Mouse (Mus musculus) erythroid progenitor cell, adult 5-6 weeks (primary cell): ENCODE measurements around the gene 4930404N11Rik. TPM values are rescaled to one million over a fixed set of nuclear protein-coding genes. Genes with fewer than 3 reads are reported as not detected.

Experiments used
- ATAC-seq: replicated peaks from 2 replicates; pipeline ENCODE4 v1.8.0; 2016; ENCODE audit warnings: moderate number of reproducible peaks, mild to moderate bottlenecking, moderate TSS enrichment, inconsistent platforms; ENCODE audit not compliant: poor library complexity, low FRiP score, severe bottlenecking
- total RNA-seq, 2 experiments: library from RNA; stranded (forward) in 1 of 2; stranded (reverse) in 1 of 2; fragments of 150-400 nt in 1 of 2; fragments of 186-747, 209-891 nt in 1 of 2; gene quantifications; 2 replicates each; pipeline versions ENCODE4 v1.2.3 to v1.2.4; 2015 to 2017; ENCODE audit warnings: low replicate concordance in 2 of 2

Gene 4930404N11Rik
- total RNA-seq, 2 experiments from 2014 or later, result 14.8 to 15.1 TPM

DNA sequence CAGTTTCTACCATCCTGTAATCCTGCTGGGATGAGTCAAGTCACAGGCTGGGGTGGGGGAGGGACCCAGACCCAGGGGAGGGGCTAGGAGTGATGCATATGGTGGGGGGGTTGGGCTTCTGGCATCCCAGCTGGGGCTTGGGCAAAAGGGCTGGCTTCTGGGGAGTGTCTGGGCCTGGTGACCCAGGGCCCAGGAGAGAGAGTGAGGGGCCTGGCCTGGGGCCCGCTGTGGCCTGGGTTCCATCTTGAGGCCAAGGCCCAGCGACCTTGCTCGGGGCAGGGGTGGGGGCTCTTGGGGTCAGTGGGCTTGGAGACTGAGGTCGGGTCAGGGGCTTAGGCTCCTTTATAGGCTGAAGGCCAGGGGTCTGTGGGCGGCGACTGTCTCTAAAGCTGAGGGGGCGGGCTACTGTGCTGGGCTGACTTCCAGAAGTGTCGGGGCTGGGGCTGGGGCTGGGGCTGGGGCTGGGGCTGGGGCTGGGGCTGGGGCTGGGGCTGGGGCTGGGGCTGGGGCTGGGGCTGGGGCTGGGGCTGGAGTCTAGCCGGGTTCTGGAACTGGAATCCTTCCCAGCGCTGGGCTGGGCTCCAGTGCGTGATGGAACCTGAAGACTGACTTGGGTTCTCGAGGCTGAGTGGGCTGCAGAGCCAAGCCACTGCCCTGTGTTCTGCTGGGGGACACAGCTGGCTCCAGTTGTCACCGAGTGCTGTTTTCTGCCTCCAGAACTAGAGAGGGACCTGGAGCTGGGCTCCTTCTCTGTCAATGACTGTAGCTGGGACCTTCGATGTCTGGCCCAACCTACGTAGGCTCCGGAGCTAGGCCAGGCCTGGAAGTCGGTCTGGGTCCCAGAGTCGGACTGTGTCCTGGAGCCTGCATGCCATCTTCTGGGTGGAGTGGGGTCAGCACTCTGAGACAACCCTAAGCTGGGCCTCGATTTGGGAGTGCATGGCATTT lies 29.9 kb downstream of the 4930404N11Rik start:
- ATAC-seq, result no peak

DNA sequence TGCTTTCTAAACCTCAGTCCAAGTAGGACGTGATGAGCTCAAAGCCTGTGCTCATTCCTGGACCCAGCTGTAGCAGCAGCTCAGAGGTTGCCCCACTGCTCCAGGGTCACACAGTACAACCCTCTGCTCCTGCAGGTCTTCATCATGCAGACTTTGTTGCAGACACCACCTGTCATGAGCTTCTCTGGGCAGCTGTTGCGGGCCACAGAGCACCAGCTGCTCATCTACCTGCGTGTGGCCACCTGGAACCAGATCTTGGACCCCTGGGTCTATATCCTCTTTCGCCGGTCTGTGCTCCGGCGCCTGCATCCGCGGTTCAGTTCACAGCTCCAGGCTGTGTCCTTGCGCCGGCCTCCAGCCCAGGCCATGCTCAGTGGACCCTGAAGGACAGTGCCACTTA lies 31.3 kb downstream of the 4930404N11Rik start:
- no peak for ATAC-seq

DNA sequence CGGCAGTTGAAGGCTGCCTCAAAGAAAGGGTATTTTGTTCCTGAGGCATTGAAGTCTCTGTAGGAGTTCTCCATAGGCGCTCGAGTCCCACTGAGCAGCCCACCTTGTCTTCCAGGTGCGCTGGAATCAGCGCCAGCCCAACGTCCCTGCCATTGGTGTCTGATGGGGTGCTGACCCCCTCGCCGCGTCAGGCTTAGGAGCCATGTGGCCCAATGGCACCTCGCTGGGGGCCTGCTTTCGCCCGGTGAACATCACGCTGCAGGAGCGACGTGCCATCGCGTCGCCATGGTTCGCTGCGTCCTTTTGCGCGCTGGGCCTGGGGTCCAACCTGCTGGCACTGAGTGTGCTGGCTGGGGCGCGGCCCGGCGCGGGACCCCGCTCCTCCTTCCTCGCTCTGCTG lies 33.3 kb downstream of the 4930404N11Rik start:
- no peak for ATAC-seq

DNA sequence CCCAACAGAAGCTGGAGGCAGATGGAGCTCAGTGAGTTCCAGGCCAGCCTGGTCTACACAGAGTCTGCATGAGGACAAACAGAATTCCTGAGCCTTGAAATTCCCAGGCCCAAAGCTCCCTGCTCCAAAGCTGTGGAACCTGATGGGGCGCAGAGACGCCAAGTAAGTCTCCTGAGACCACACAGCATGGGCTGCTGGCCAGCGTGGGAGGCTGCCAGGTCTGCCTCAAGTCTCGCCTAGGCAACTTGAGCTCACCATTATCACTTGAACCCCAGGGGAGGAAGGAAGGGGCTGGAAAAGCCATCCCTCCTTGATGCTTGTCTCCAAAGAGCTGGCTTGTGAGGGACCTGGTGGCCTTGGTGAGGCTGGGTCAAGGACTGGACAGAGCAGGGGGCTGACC lies 35.6 kb downstream of the 4930404N11Rik start:
- no peak for ATAC-seq

DNA sequence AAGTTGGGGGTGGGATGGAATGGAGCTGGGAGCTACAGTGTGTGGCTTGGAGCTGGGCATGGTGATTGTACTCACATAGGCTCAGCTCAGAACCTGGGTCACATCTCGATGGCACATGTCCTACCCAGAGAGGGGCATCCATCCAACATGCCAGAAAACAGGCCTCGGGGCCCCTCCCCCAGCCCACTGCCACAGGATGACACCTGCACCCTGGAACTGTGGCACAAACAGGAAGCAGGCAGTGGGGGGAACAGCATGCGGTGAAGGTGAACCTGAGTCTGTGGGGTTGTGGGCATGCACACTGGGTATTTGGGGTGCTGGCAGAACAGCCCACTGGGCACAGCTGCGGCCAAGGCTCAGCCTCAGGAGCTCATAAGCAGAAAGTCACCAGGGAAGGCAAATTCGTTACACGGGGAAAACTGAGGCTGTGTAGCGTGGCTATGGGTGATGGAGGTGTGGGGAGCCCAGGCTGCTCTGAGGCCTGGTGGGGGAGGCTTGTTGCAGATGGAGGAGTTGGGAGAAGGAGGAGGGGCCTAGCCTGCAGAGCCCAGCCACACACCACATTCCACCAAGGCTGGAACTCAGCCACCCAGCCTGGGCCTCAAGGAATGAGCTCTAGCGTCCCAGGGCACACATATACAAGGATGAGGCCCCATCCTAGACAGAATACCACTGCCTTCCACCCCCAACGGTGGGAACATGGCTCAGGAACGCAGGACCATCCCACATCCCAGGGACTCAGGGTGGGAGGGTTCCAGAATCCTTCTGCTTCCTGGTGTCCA lies 36.2 kb downstream of the 4930404N11Rik start:
- no peak for ATAC-seq

DNA sequence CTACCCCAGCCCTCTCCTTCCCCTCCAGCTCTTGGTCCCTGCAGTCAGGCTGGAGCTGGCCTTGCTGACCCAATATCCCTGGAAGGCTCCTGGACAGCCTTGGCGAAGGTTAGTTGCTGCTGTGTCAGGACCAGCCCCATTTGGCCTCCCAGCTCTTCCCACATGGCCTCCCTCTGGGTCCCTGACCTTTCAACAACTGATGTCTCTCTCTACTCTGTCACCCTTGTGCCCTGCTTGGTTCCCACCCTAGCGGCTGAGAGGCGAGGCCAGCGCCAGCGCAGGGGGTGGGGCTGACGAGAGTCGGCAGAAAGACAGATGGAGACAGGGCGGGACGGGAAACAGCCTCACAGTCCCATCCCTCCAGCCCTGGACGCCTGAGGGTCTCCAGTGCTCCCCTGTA lies 37.2 kb downstream of the 4930404N11Rik start, which contains the start of gene Tbxa2r:
Tbxa2r (plus strand) TSS at position 346 of the 400 bp plus-strand sequence.
- 0 out of 2 replicates have a peak, but pooled peaks have one; percentile 17 for ATAC-seq

DNA sequence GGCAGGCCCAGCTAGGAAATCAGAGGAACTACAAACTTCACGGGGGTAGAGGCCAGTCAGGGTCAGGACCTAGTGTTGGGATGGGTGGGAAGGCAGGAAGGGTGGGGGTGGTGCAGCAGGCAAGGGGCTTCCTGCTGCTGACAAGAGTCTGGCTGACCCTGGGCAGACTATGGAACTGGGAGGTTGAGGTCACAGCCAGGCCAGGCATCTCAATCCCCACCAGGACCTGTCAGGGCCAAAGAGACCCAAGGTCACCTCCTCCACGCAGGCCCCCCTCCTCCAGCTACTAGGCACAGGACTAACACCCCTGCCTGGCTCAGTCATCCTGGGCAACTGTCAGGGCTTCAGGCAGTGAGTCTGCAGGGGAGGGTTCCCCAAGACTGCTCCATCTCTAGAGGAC lies 37.7 kb downstream of the 4930404N11Rik start:
- no peak for ATAC-seq

DNA sequence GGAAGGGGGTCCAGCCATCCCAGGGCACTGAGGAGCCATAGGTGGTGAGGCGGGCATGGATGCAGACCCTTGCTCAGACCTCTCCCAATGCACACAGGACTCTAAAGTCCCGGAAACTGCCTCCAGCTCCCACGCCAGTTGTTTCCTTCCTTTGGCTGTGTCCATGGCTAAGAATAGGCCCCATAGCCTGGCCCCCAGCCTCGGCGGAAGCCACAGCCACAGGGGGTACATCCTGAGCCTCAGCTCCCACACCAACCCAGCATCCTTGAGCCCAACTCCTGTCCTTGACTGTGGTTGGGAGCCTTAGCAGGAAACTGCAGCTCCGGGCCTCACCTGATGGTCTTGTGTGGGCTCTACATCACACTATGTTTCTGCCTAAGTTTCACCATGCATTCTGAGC lies 38.8 kb downstream of the 4930404N11Rik start:
- ATAC-seq, result no peak

DNA sequence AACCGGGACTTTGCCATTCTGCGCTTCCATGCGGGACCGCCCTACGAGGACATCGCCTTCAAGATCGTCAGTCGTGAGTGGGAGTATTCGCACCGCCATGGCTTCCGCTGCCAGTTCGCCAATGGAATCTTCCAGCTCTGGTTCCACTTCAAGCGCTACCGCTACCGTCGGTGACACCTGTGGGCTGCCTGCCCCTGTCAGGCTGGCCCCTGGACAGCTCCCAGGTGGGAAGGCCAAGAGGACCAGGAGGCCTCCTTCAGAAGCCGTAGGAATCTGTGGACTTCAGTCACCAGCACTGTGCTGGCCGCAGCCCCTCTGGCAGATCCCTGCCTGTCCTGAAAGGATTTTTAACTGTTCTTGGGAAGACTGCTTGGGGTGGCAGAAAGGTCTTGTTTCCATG lies 39.8 kb downstream of the 4930404N11Rik start:
- no peak for ATAC-seq

DNA sequence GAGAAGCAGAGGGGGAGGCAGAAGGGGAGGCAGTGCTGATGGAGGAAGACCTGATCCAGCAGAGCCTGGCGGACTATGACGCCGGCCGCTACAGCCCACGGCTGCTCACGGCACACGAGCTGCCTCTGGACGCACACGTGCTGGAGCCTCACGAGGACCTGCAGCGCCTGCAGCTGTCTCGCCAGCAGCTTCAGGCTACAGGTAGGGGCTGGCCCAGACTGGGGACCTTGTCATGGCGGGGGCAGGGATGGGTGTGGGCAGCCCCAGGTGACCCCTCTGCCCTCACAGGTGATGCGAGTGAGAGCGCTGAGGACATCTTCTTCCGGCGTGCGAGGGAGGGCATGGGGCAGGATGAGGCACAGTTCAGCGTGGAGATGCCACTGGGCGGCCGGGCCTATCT lies 40.4 kb downstream of the 4930404N11Rik start:
- ATAC-seq, result no peak

DNA sequence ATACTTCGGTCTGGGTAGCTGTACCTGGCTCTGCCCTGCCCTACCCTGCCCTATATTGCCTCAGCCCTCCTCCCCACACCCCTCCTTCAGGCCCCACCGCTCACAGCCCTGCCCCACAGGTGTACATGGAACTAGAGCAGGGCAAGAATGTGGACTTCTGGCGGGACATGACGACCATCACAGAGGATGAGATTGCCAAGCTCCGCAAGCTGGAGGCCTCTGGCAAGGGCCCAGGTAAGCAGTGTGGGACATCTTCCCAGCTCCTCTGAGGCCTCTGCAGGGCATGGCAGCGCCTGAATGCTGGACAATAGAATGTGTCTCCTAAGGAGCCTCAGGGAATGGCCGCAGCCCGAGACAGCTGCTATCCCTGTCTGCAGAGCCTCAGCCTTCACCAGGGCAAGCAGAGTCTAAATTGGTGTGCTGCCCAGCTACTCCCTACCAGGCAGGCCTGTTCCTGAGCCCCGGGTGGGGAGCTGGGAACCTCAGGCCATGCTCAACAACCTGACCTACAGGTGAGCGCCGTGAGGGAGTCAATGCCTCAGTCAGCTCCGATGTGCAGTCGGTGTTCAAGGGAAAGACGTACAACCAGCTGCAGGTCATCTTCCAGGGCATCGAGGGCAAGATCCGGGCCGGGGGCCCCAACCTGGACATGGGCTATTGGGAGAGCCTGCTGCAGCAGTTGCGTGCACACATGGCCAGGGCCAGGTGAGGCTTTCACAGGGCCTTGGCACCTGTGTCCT lies 41.7 kb downstream of the 4930404N11Rik start:
- no peak for ATAC-seq

DNA sequence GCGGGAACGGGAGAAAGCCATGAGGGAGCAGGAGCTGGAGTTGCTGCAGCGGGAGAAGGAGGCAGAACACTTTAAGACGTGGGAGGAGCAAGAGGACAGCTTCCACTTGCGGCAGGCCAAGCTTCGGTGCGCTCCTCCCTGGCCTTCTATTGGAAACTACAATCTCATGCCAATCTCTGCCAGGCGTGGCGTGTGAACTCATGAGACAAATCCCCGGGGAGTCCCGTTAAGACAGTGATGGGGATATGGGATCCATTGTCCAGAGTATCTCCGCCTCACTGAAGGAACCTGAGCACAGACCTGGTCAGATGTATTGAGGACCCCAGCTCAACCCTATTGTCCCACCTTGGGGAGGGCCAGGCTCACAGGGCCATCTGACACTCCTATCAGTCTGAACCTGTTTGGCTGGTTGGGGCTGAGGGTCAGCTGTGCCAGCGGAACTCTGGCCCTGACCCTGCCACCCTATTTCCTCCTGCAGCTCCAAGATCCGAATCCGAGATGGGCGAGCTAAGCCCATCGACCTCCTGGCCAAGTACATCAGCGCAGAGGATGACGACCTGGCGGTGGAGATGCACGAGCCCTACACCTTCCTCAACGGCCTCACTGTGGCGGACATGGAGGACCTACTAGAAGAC lies 42.4 kb downstream of the 4930404N11Rik start:
- ATAC-seq, result no peak

DNA sequence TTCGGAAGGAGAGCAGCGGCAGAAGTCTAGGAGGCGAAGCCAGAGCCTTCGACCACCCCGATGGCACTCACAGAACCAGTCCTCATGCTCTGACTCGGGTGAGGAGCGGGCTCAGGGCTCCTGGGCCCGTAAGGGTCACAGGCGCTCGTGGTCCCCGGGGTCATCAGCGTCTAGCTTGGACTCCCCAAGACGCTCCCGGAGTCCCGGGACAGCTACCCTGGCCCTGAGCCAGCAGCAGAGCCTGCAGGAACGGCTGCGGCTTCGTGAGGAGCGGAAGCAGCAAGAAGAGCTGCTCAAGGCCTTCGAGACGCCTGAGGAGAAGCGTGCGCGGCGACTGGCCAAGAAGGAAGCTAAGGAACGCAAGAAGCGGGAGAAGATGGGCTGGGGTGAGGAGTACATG lies 43.2 kb downstream of the 4930404N11Rik start:
- ATAC-seq, result no peak

DNA sequence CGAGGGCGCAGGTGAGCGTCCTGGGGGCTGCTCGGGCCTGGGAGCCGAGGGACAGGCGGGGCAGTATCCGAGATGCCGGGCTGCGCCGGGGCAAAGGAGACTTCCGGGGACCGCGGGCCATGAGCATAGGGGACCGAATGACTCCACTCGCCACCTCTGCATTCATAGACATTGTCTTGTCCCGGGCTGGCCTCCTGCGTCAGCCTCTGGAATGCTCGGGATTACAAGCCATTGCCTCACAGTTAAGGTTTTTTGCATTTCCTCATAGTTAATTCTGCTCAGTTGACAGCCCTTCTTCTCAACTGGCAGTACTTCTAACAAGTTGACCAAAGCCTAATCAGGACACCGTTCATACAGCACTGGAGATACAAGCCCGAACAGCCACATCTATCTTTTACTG lies 44.2 kb downstream of the 4930404N11Rik start:
- no peak for ATAC-seq

DNA sequence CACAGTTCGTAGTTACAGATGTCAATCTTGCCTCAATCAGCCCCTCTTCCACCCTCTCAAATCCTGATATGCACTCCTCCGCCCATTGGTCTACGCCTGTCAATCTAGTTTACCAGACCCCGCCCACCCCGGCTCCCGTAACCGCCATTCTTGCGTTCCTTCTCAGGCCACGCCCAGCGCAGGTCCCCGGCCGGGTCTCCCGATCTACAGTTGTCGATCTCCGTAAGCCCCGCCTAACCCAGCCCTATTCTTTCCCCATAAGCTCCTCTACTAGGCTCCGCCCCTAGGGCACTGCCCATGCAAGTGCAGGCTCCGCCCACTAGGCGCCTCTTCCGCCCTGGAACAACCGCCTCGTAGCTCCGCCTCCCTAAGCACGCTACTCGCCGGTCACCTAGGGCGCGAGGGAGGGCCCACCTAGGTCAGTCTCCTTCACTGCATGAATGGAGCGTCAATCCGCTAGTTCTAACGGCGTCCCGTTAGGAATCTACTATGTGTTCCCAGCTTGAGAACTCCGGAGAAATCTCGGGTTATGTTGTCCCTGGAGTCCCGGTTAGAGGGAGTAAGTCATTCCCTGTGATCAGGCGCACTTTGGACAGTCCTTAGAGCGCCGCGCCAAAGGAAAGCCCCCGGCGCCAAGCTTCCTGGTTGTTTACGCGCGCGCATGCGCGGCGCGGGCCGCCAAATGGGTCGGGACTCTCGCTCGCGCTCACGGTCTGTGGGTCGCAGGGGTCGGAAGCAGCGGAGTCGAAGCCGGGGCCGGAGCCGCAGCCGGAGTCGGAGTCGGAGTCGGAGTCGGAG lies 44.9 kb downstream of the 4930404N11Rik start, which contains the start of gene Cactin:
Cactin (plus strand) TSS at position 554 of the 798 bp plus-strand sequence.
- peak; percentile 84 for ATAC-seq

DNA sequence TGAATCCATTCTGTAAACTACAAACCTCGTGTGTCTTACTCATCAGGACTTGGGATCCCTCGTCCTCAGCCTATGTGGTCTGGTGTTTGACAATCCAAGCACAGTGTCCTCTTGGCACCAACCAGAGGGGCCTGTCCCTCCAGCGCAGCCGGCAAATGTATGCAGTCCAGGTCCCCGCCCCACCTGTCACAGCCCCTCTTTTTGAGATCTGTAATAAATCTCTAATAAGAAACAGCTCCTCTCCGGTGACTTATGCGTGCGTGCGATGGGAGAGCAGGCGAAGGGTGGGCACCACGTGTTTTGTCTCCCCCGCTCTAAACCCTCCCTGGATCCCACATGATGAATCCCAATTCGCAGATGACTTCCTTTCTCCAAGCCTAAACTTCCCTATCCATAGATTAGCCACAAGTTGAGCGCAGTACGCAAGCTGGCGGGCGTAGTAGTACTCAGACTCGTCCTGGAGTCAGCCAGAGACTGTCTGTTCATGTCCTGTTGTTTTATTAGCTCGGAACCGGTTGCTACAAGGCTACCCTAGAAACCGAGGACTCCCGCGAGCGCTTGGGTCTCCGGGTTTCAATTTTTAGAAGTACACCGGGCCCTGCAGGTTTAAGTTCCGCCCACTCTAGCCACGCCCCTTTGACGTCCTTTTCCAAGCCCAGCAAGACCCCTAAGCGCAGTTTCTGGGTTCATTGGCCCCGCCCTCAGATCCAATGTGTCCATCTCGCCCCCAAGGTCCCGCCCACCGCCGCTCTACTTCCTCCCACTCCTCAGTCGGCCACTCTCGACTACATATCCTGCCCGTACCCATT lies 45.7 kb downstream of the 4930404N11Rik start:
- ATAC-seq, result peak; percentile 53

DNA sequence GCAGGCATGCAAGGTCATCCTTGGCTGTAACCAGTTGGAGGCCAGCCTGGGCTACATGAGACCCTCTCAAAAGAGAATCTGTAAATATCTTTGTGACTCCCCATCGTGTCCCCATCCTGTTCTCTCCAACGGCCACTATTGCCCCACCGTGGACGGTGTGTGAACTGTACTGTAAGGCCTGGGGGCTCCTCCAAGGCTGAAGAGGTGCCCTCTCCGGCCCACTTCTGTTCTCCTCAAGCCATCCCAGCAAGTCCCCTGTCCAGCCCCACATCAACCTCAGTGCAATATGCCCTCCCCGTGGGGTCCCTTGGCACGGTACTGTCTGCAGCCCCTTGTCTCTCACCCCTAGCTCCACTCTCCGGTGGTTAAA lies 46.3 kb downstream of the 4930404N11Rik start:
- no peak for ATAC-seq
